Mouse (Mus musculus) bone marrow, adult 2 months (tissue): ENCODE data around the gene Kcnab2. TPM values are rescaled to one million over a fixed set of nuclear protein-coding genes. Genes with fewer than 3 reads are reported as not detected.
A peak's percentile ranks its signal among the peaks of the same experiment; 100 is the strongest.

Experiments used
- H3K27ac ChIP-seq: fragments of 200-500 bp; 2 replicates; pipeline ENCODE4 v1.5.1; 2012; ENCODE audit warnings: low read depth, mild to moderate bottlenecking, control low read depth, inconsistent platforms, low read length; ENCODE audit not compliant: control insufficient read depth, poor library complexity, insufficient read depth
- H3K4me1 ChIP-seq: fragments of 200-500 bp; 2 replicates; pipeline ENCODE4 v1.6.1; 2011; ENCODE audit warnings: low read length; ENCODE audit not compliant: control insufficient read depth, insufficient read depth
- H3K4me3 ChIP-seq: fragments of 200-500 bp; replicated peaks from 2 replicates; pipeline ENCODE3; 2011; ENCODE audit warnings: mild to moderate bottlenecking, low read depth, low read length, control low read depth; ENCODE audit not compliant: control insufficient read depth
- CTCF ChIP-seq: fragments of 200-500 bp; IDR thresholded peaks from 2 replicates; pipeline ENCODE4 v1.5.1; 2011; ENCODE audit warnings: low read length, control low read depth; ENCODE audit not compliant: control insufficient read depth, insufficient read depth
- POLR2A ChIP-seq: fragments of 200-500 bp; IDR thresholded peaks from 2 replicates; pipeline ENCODE4 v1.6.1; 2011; ENCODE audit warnings: low read depth, mild to moderate bottlenecking, control low read depth, low read length, borderline replicate concordance; ENCODE audit not compliant: control insufficient read depth
- WGBS: fragments of 180-500 bp; shearing (Covaris S2); methylation state at CpG from one replicate; pipeline ENCODE4 v1.1.7; 2018; 5-methylcytosine and 5-hydroxymethylcytosine counted together
- polyA plus RNA-seq: library from polyadenylated mRNA; stranded (reverse); fragments of >200 nt; gene quantifications from 2 replicates; pipeline ENCODE4 v1.2.4, GENCODE M21; 2011; ENCODE audit warnings: low replicate concordance; ENCODE audit not compliant: missing spikeins, insufficient read depth, insufficient read length

Gene Kcnab2
- polyA plus RNA-seq, 1 experiment, result 38.7 TPM

DNA sequence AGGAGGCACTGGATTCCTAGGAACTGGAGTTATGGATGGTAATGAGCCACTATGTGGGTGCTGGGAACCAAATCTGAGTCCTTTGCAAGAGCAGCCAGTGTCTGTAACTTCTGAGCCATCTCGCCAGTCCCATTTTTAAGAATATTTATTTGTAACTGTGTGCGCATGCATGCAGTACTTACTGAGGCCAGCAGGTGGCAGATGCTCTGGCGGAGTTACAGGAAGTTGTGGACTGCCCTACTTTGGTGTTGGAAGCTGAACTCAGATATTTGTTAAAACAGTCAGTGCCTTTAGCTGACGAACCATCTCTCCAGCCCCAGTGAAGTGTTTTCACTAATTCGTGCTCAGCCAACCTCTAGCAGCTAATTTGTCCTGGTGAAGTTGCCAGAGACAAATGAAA is 52.7 kb downstream of the Kcnab2 start:
- TF ChIP-seq CTCF (peak; percentile 65), POLR2A (no peak)
- WGBS, result 87% methylated on average over 5 of the region's 5 CpGs
- H3K4me3 ChIP-seq, result no peak overlapping the region
- H3K4me1 ChIP-seq, result no peaks in the 10 kb centered on the region
- no peak overlapping the region for H3K27ac ChIP-seq

DNA sequence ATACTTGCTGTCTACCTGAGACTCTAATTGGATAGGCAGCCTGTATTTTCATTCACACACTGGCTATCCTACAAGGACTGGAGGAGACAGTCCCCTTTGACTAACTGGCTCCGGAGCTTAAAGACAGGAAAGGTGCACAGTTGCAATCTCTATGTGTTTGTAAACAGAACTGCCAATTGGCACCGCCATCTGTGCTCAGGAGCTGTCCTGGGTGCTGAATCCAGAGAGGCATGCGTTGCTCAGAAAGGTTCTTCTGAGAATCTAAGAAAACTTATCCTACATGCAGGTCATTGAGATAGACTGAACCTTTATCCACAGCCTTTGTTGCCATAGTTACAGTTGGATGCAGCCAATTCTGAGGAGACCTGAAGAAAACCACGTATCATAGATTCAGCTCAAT is 53.3 kb downstream of the Kcnab2 start:
- H3K4me1 ChIP-seq, result no peaks in the 10 kb centered on the region
- WGBS, result 82% methylated on average over 4 of the region's 4 CpGs
- TF ChIP-seq POLR2A, result no peak
- no peak for TF ChIP-seq CTCF
- H3K4me3 ChIP-seq, result no peak overlapping the region
- no peak overlapping the region for H3K27ac ChIP-seq

DNA sequence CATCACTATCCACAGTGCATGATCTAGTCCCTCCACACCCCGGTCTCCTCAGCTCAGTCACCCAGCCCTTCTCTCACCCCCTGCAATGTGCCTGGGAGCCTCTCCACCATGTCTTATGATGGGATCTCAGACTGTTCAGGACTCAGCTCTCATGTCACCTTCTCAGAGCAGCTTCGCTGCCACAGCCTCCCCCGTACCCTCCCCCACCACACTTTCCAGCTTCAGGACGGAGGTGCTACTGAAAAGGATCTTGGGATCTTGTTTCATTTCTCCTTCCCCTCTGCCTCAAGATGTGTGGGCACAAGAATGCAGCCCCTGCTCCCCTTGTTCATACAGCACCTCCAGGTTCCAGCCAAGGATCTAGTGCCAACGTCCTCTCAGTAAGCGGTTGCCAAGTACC is 54.1 kb downstream of the Kcnab2 start:
- no peak overlapping the region for H3K27ac ChIP-seq
- WGBS, result 93% methylated on average over 6 of the region's 6 CpGs
- no peak overlapping the region for H3K4me3 ChIP-seq
- H3K4me1 ChIP-seq, result no peaks in the 10 kb centered on the region
- TF ChIP-seq CTCF (no peak), POLR2A (no peak)

DNA sequence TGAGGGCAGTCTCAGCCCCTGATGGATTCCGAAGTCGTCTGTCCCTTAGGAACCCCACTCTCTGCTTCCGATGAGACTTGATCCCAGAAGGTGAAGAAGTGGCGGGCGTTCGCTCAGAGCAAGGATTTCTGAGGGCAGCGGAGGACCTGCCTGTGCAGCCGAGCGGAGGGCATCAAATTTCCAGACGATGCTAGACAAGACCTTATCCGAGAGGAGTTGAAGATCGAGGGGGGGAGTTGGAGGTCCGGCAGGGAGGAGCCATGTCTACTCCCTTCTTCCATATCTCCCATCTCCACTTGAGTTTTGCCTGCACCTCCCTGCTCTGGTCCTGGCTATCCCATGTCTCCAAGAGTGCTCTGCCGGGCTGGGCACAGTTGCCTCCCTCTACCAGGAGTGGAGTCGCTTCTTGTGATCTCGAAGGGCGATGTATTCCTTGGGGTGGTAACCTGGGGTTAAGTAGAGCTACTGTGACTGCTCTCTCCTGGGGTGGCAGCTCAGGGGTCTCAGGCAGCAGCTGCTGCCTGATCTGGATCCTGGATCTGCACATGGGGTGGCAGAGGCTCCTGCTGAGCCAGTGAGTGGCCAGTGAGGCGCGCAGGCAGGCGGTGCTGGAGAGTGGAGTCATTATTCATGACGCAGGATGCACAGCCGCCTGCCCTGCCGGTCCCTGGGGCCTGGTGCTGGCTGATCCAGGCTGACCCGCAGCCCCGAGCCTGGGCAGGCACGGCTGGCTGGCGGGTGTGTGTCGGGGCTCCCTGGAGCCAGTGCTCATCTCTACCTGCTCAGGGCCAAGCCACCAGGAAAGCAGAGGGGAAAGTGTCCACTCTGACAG is 59.2 kb downstream of the Kcnab2 start:
- 84% methylated on average over 28 of the region's 28 CpGs for WGBS
- no peak overlapping the region for H3K4me3 ChIP-seq
- no peaks in the 10 kb centered on the region for H3K4me1 ChIP-seq
- no peak overlapping the region for H3K27ac ChIP-seq
- TF ChIP-seq CTCF (no peak), POLR2A (no peak)

DNA sequence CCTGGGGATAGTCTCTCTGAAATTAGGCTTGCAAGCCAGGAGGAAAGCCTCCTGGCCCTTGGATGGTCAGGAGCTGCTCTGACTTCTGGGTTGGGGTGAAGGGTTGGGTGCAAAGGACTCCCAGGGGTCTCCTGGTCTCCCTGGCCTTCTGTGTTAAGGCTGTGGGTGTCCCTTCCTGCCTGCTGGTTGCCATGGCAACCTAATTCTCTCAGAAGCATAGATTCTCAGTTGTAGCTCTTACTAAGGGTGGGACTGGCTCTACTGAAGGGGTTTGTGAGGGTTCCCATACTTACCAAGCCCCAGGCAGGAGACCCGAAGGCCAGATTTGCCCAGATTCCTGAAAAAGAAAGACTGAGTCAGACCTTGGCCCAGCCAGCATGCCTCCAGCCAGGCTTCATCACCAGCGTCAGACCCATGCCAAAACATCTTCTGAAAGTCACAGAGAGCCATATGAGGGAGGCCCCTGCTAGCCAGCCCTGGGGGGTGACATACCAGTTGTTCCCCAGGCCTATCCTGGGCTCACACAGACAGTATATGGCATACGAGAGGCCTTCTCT is 65.1 kb downstream of the Kcnab2 start:
- no peak for TF ChIP-seq CTCF
- no peak for TF ChIP-seq POLR2A
- no peak overlapping the region for H3K4me3 ChIP-seq
- H3K4me1 ChIP-seq, result no peaks in the 10 kb centered on the region
- no peak overlapping the region for H3K27ac ChIP-seq
- 76% methylated on average over 3 of the region's 3 CpGs for WGBS

DNA sequence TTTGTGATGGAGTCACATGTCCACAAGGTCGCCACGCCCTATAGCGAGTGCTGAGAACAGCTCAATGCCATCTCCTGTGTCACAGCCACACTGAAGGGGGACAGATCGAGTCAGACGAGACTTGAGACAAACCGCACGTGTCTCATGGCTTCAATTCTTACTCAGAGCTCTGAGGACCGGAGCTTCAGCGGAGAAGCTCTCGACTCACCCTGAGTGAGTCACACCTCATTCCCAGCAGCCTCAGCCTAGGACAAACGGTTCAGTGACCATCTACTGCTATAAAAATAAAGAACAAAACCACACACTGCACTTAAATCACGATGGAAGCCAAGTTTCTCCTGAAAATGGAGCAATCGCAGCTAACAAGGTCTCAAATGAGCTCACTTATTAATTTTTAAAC is 66.7 kb downstream of the Kcnab2 start:
- TF ChIP-seq POLR2A, result no peak
- TF ChIP-seq CTCF, result no peak
- no peaks in the 10 kb centered on the region for H3K4me1 ChIP-seq
- H3K27ac ChIP-seq, result no peak overlapping the region
- WGBS, result 84% methylated on average over 13 of the region's 13 CpGs
- no peak overlapping the region for H3K4me3 ChIP-seq

DNA sequence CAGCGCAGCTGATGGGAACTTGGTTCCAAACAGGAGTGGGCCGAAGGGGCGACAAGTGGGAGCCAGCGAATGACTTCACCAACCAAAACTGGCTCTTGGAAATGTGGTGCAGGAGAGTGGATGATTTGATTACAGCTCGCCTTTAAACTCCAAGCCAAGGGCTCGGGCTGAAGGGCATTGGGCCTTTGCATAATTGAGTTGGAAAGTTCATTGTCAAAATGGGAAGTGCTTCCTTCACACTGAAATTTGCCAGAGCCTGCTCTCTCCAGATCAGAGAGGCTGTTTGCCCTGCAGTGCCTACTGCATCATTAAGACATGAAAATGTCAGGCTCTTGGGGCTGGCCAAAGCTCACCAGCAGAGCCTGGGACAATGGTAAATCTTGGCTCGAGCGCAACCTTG is 71.1 kb downstream of the Kcnab2 start:
- TF ChIP-seq POLR2A, result no peak
- TF ChIP-seq CTCF, result no peak
- WGBS, result 82% methylated on average over 8 of the region's 8 CpGs
- H3K4me1 ChIP-seq, result no peaks in the 10 kb centered on the region
- H3K4me3 ChIP-seq, result no peak overlapping the region
- H3K27ac ChIP-seq, result no peak overlapping the region

DNA sequence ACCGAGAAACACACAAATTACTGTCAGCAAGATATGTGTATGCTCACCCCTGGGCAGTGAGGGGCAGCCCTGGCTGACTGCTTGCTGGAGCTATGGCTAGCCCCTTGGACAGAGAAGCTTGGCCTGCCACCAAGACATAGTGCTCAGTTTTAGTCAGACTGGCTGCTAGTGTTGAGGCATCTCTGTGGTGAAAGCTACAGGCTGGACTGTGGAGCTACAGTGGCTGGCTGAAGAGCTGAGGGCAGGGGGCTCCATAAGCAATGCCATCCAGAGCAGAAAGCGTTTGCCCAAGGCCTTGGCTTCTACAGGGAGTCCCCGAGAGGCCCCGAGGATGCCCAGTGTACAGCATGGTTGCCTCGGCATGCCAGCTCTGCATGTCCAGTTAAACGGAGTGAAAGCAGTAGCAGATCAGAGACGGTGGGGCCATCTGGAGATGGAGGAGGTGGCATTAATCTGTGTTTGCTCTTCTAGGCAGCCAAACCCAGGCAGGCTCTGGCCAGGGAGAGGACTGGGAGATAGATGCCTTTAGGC is 71.9 kb downstream of the Kcnab2 start:
- H3K4me3 ChIP-seq, result no peak overlapping the region
- WGBS, result 82% methylated on average over 7 of the region's 7 CpGs
- no peak for TF ChIP-seq CTCF
- TF ChIP-seq POLR2A, result no peak

More for the DNA sequence above, 71.9 kb downstream of the Kcnab2 start:
- Histone ChIP-seq H3K4me1 (no peaks in the 10 kb centered on the region), H3K27ac (no peak overlapping the region)
